Mouse (Mus musculus) embryonic facial prominence, embryonic 15.5 days (tissue): ENCODE data around the gene Gpr55. TPM values are rescaled to one million over a fixed set of nuclear protein-coding genes. Genes with fewer than 3 reads are reported as not detected.

Experiments
- ATAC-seq: fragments of 200-750 bp; cut with Nextera tagmentation; 2 replicates; pipeline ENCODE4 v1.8.0; 2017; ENCODE audit warnings: low read depth, moderate TSS enrichment; ENCODE audit not compliant: insufficient number of reproducible peaks, low FRiP score, low TSS enrichment
- H3K27ac ChIP-seq: fragments of 300-500 bp; sonication (generic); replicated peaks from 2 replicates; pipeline ENCODE4 v1.5.1; 2015; ENCODE audit warnings: mild to moderate bottlenecking, inconsistent platforms
- H3K27me3 ChIP-seq: fragments of 300-500 bp; sonication (generic); 2 replicates; pipeline ENCODE4 v1.6.1; 2015; ENCODE audit warnings: inconsistent platforms
- H3K36me3 ChIP-seq: fragments of 300-500 bp; sonication (generic); 2 replicates; pipeline ENCODE4 v1.6.1; 2015; ENCODE audit warnings: mild to moderate bottlenecking, inconsistent platforms
- H3K4me1 ChIP-seq: fragments of 300-500 bp; sonication (generic); 2 replicates; pipeline ENCODE4 v1.6.1; 2015; ENCODE audit warnings: inconsistent platforms
- H3K4me2 ChIP-seq: fragments of 300-500 bp; sonication (generic); replicated peaks from 2 replicates; pipeline ENCODE4 v1.6.1; 2015; ENCODE audit warnings: mild to moderate bottlenecking, inconsistent platforms
- H3K4me3 ChIP-seq: fragments of 300-500 bp; sonication (generic); replicated peaks from 2 replicates; pipeline ENCODE4 v1.5.1; 2015; ENCODE audit warnings: mild to moderate bottlenecking, inconsistent platforms
- H3K9ac ChIP-seq: fragments of 300-500 bp; sonication (generic); 2 replicates; pipeline ENCODE4 v1.6.1; 2015; ENCODE audit warnings: inconsistent platforms
- H3K9me3 ChIP-seq: fragments of 300-500 bp; sonication (generic); replicated peaks from 2 replicates; pipeline ENCODE4 v1.6.1; 2016; ENCODE audit warnings: inconsistent platforms
- WGBS: fragments of 180-500 bp; shearing (Covaris S2); methylation state at CpG from one replicate; pipeline ENCODE4 v1.1.7; 2015; 5-methylcytosine and 5-hydroxymethylcytosine counted together
- polyA plus RNA-seq: library from polyadenylated mRNA; unstranded; fragments of >200 nt; fragmentation: Nextera tagmentation; extraction: Ambion mirVana; gene quantifications from 2 replicates; pipeline ENCODE4 v1.2.1, GENCODE M21; 2015

The Gpr55 gene
- polyA plus RNA-seq, 1 experiment from 2014 or later: 0.19 TPM

- Histone ChIP-seq H3K4me3 (no peak overlapping the region), H3K9me3 (no peaks in the 10 kb centered on the region), H3K36me3 (no peaks in the 10 kb centered on the region), H3K4me1 (no peaks in the 10 kb centered on the region), H3K9ac (no peak overlapping the region), H3K27ac (no peak overlapping the region), H3K27me3 (no peaks in the 10 kb centered on the region), H3K4me2 (no peak overlapping the region)
- 49% methylated on average over 7 of the region's 7 CpGs for WGBS
- ATAC-seq: no peak
Observed at GRCm38 (mm10) chr1:85981738-85982357, 21.0 kb upstream of the Gpr55 start.

GRCm38 (mm10) chr1:85977709-85978108 lies 16.9 kb upstream of the Gpr55 start:
- WGBS: 72% methylated on average over 3 of the region's 3 CpGs
- ATAC-seq: no peak

GRCm38 (mm10) chr1:85973468-85973877 lies 12.7 kb upstream of the Gpr55 start:
- H3K9ac ChIP-seq: no peak overlapping the region
- ATAC-seq: no peak
- H3K27me3 ChIP-seq: no peaks in the 10 kb centered on the region
- H3K4me3 ChIP-seq: no peak overlapping the region
- whole genome bisulfite sequencing: 86% methylated on average over 2 of the region's 2 CpGs
- no peaks in the 10 kb centered on the region for H3K4me1 ChIP-seq
- H3K4me2 ChIP-seq: no peak overlapping the region
- H3K36me3 ChIP-seq: no peaks in the 10 kb centered on the region
- no peak overlapping the region for H3K27ac ChIP-seq
- no peaks in the 10 kb centered on the region for H3K9me3 ChIP-seq

More at GRCm38 (mm10) chr1:85977709-85978108, 16.9 kb upstream of the Gpr55 start:
- H3K4me3 ChIP-seq: no peak overlapping the region
- no peaks in the 10 kb centered on the region for H3K4me1 ChIP-seq
- no peaks in the 10 kb centered on the region for H3K27me3 ChIP-seq
- no peaks in the 10 kb centered on the region for H3K9me3 ChIP-seq
- no peak overlapping the region for H3K9ac ChIP-seq
- H3K4me2 ChIP-seq: no peak overlapping the region
- H3K27ac ChIP-seq: no peak overlapping the region
- H3K36me3 ChIP-seq: no peaks in the 10 kb centered on the region

GRCm38 (mm10) chr1:85972341-85972740 lies 11.5 kb upstream of the Gpr55 start:
- 57% methylated on average over 3 of the region's 3 CpGs for WGBS

GRCm38 (mm10) chr1:85971070-85971469 lies 10.3 kb upstream of the Gpr55 start:
- no peak overlapping the region for H3K27ac ChIP-seq
- no peaks in the 10 kb centered on the region for H3K4me1 ChIP-seq
- no peak overlapping the region for H3K9ac ChIP-seq
- WGBS: 85% methylated on average over 3 of the region's 3 CpGs
- H3K4me3 ChIP-seq: no peak overlapping the region
- ATAC-seq: no peak
- H3K9me3 ChIP-seq: no peaks in the 10 kb centered on the region
- no peaks in the 10 kb centered on the region for H3K36me3 ChIP-seq
- H3K4me2 ChIP-seq: no peak overlapping the region
- no peaks in the 10 kb centered on the region for H3K27me3 ChIP-seq

More at GRCm38 (mm10) chr1:85972341-85972740, 11.5 kb upstream of the Gpr55 start:
- no peak for ATAC-seq
- no peaks in the 10 kb centered on the region for H3K27me3 ChIP-seq
- H3K36me3 ChIP-seq: no peaks in the 10 kb centered on the region
- no peak overlapping the region for H3K4me2 ChIP-seq
- H3K9ac ChIP-seq: no peak overlapping the region
- H3K4me1 ChIP-seq: no peaks in the 10 kb centered on the region
- no peak overlapping the region for H3K27ac ChIP-seq
- H3K4me3 ChIP-seq: no peak overlapping the region
- H3K9me3 ChIP-seq: no peaks in the 10 kb centered on the region

- no peak for ATAC-seq
- WGBS: 30% methylated on average over 1 of the region's 1 CpGs
Observed at GRCm38 (mm10) chr1:85969519-85969918, 8.7 kb upstream of the Gpr55 start.

GRCm38 (mm10) chr1:85969081-85969480 lies 8.3 kb upstream of the Gpr55 start:
- H3K9ac ChIP-seq: no peak overlapping the region
- H3K9me3 ChIP-seq: no peaks in the 10 kb centered on the region
- no peak for ATAC-seq
- H3K4me2 ChIP-seq: no peak overlapping the region
- no peaks in the 10 kb centered on the region for H3K4me1 ChIP-seq
- H3K4me3 ChIP-seq: no peak overlapping the region
- H3K36me3 ChIP-seq: no peaks in the 10 kb centered on the region
- 73% methylated on average over 1 of the region's 1 CpGs for WGBS
- H3K27ac ChIP-seq: no peak overlapping the region
- H3K27me3 ChIP-seq: no peaks in the 10 kb centered on the region

More at GRCm38 (mm10) chr1:85969519-85969918, 8.7 kb upstream of the Gpr55 start:
- H3K9ac ChIP-seq: no peak overlapping the region
- no peak overlapping the region for H3K27ac ChIP-seq
- no peak overlapping the region for H3K4me3 ChIP-seq
- H3K36me3 ChIP-seq: no peaks in the 10 kb centered on the region
- no peaks in the 10 kb centered on the region for H3K9me3 ChIP-seq
- no peaks in the 10 kb centered on the region for H3K27me3 ChIP-seq
- no peaks in the 10 kb centered on the region for H3K4me1 ChIP-seq
- no peak overlapping the region for H3K4me2 ChIP-seq

GRCm38 (mm10) chr1:85965856-85966255 lies 5.0 kb upstream of the Gpr55 start:
- H3K9me3 ChIP-seq: no peaks in the 10 kb centered on the region
- H3K4me3 ChIP-seq: no peak overlapping the region
- no peak overlapping the region for H3K9ac ChIP-seq
- no peaks in the 10 kb centered on the region for H3K27me3 ChIP-seq
- ATAC-seq: no peak
- no peak overlapping the region for H3K27ac ChIP-seq
- H3K4me2 ChIP-seq: no peak overlapping the region
- 65% methylated on average over 3 of the region's 3 CpGs for WGBS
- H3K36me3 ChIP-seq: no peaks in the 10 kb centered on the region
- no peaks in the 10 kb centered on the region for H3K4me1 ChIP-seq

GRCm38 (mm10) chr1:85962081-85962480 lies 1.3 kb upstream of the Gpr55 start:
- Histone ChIP-seq H3K27ac (no peak overlapping the region), H3K9me3 (no peaks in the 10 kb centered on the region), H3K4me1 (peaks cover 21% of the 10 kb centered on the region), H3K4me2 (no peak overlapping the region), H3K27me3 (no peaks in the 10 kb centered on the region), H3K4me3 (no peak overlapping the region), H3K36me3 (no peaks in the 10 kb centered on the region), H3K9ac (no peak overlapping the region)
- ATAC-seq: no peak
- 73% methylated on average over 3 of the region's 3 CpGs for whole genome bisulfite sequencing

- H3K4me3 ChIP-seq: no peak overlapping the region
- 72% methylated on average over 2 of the region's 2 CpGs for WGBS
- H3K4me1 ChIP-seq: peaks cover 29% of the 10 kb centered on the region
Observed at GRCm38 (mm10) chr1:85959889-85960276, 924 bp downstream of the Gpr55 start.

GRCm38 (mm10) chr1:85959129-85959888 lies 1.5 kb downstream of the Gpr55 start:
- Histone ChIP-seq H3K4me2 (0 out of 2 replicates have a peak overlapping the region, but pooled peaks have one; percentile 10), H3K27ac (peak overlapping the region; percentile 63), H3K4me1 (peaks cover 29% of the 10 kb centered on the region), H3K9me3 (no peaks in the 10 kb centered on the region), H3K4me3 (no peak overlapping the region), H3K9ac (no peak overlapping the region), H3K36me3 (no peaks in the 10 kb centered on the region), H3K27me3 (no peaks in the 10 kb centered on the region)
- 47% methylated on average over 6 of the region's 6 CpGs for WGBS
- no peak for ATAC-seq

More at GRCm38 (mm10) chr1:85959889-85960276, 924 bp downstream of the Gpr55 start:
- Histone ChIP-seq H3K27me3 (no peaks in the 10 kb centered on the region), H3K36me3 (no peaks in the 10 kb centered on the region), H3K9me3 (no peaks in the 10 kb centered on the region), H3K27ac (peak overlapping the region; percentile 63; the same call in 1 of the 2 replicates), H3K4me2 (no peak overlapping the region), H3K9ac (no peak overlapping the region)
- ATAC-seq: no peak
